Mouse (Mus musculus) midbrain, embryonic 16.5 days (tissue): ENCODE measurements at regions not wholly inside any gene's neighbourhood (a gene's known extent, or its start where the extent isn't known, plus 50 kb on each side); places are given as distances from the start of the nearest gene placed in this dataset.
A peak's percentile ranks its signal among the peaks of the same experiment; 100 is the strongest.

Source experiments
- ATAC-seq: fragments of 200-750 bp; cut with Nextera tagmentation; 2 replicates; pipeline ENCODE4 v1.8.0; 2017; ENCODE audit warnings: moderate TSS enrichment
- H3K27ac ChIP-seq: fragments of 300-500 bp; sonication (generic); 2 replicates; pipeline ENCODE4 v1.5.1; 2014; ENCODE audit warnings: mild to moderate bottlenecking, low read length, mixed read lengths
- H3K27me3 ChIP-seq: fragments of 300-500 bp; sonication (generic); 2 replicates; pipeline ENCODE4 v1.6.1; 2014; ENCODE audit warnings: low read depth, low read length, mixed read lengths; ENCODE audit not compliant: control insufficient read depth, insufficient read depth
- H3K36me3 ChIP-seq: fragments of 300-500 bp; sonication (generic); 2 replicates; pipeline ENCODE4 v1.6.1; 2014; ENCODE audit warnings: mild to moderate bottlenecking, low read length, moderate library complexity, mixed read lengths; ENCODE audit not compliant: control insufficient read depth, insufficient read depth
- H3K4me1 ChIP-seq: fragments of 300-500 bp; sonication (generic); 2 replicates; pipeline ENCODE4 v1.6.1; 2014; ENCODE audit warnings: mild to moderate bottlenecking, low read length, mixed read lengths; ENCODE audit not compliant: control insufficient read depth, insufficient read depth
- H3K4me2 ChIP-seq: fragments of 300-500 bp; sonication (generic); 2 replicates; pipeline ENCODE4 v1.6.1; 2014; ENCODE audit warnings: mild to moderate bottlenecking, low read length, mixed read lengths
- H3K4me3 ChIP-seq: fragments of 300-500 bp; sonication (generic); 2 replicates; pipeline ENCODE4 v1.5.1; 2014; ENCODE audit warnings: low read depth, mild to moderate bottlenecking, low read length, moderate library complexity, mixed read lengths
- H3K9ac ChIP-seq: fragments of 300-500 bp; sonication (generic); 2 replicates; pipeline ENCODE4 v1.6.1; 2014; ENCODE audit warnings: low read depth, low read length, mixed read lengths
- H3K9me3 ChIP-seq: fragments of 300-500 bp; sonication (generic); replicated peaks from 2 replicates; pipeline ENCODE4 v1.6.1; 2014; ENCODE audit warnings: mild to moderate bottlenecking, low read length, mixed read lengths; ENCODE audit not compliant: control insufficient read depth, poor library complexity, severe bottlenecking
- WGBS: fragments of 180-500 bp; shearing (Covaris S2); extraction: QIAGEN DNeasy Blood & Tissue Kit; methylation state at CpG from one replicate; pipeline ENCODE4 v1.1.7; 2014; 5-methylcytosine and 5-hydroxymethylcytosine counted together

- ATAC-seq: no peak
- WGBS: 89% methylated on average over 7 of the region's 7 CpGs
Observed at GRCm38 (mm10) chr15:93189266-93189855, 85.6 kb downstream of the Gxylt1 start.

GRCm38 (mm10) chr15:93176221-93176620 is 98.8 kb downstream of the Gxylt1 start:
- Histone ChIP-seq H3K4me3 (no peak overlapping the region), H3K4me2 (no peak overlapping the region), H3K4me1 (no peaks in the 10 kb centered on the region), H3K27me3 (no peaks in the 10 kb centered on the region), H3K9ac (no peak overlapping the region), H3K27ac (no peak overlapping the region), H3K9me3 (no peaks in the 10 kb centered on the region), H3K36me3 (no peaks in the 10 kb centered on the region)
- 78% methylated on average over 5 of the region's 5 CpGs for WGBS
- no peak for ATAC-seq

More at GRCm38 (mm10) chr15:93189266-93189855, 85.6 kb downstream of the Gxylt1 start:
- Histone ChIP-seq H3K27ac (no peak overlapping the region), H3K9ac (no peak overlapping the region), H3K4me1 (no peaks in the 10 kb centered on the region; the same call in 1 of the 2 replicates), H3K9me3 (no peaks in the 10 kb centered on the region; the same call in 1 of the 2 replicates), H3K27me3 (no peaks in the 10 kb centered on the region), H3K4me2 (no peak overlapping the region), H3K4me3 (no peak overlapping the region), H3K36me3 (no peaks in the 10 kb centered on the region)

- Histone ChIP-seq H3K27ac (no peak overlapping the region), H3K9ac (no peak overlapping the region), H3K36me3 (no peaks in the 10 kb centered on the region), H3K4me3 (no peak overlapping the region), H3K27me3 (no peaks in the 10 kb centered on the region), H3K4me2 (no peak overlapping the region), H3K4me1 (no peaks in the 10 kb centered on the region), H3K9me3 (no peaks in the 10 kb centered on the region)
- no peak for ATAC-seq
- WGBS: 84% methylated on average over 3 of the region's 3 CpGs
Observed at GRCm38 (mm10) chr15:93168784-93169183, 106.2 kb downstream of the Gxylt1 start.

- WGBS: 73% methylated on average over 9 of the region's 9 CpGs
- Histone ChIP-seq H3K27ac (no peak overlapping the region), H3K27me3 (no peaks in the 10 kb centered on the region), H3K4me2 (no peak overlapping the region), H3K4me1 (peaks cover 2% of the 10 kb centered on the region), H3K36me3 (no peaks in the 10 kb centered on the region), H3K4me3 (no peak overlapping the region), H3K9ac (no peak overlapping the region), H3K9me3 (no peaks in the 10 kb centered on the region)
- no peak for ATAC-seq
Observed at GRCm38 (mm10) chr15:93167451-93167850, 107.5 kb downstream of the Gxylt1 start.

GRCm38 (mm10) chr15:93161924-93162910 is 112.8 kb downstream of the Gxylt1 start:
- Histone ChIP-seq H3K4me1 (peaks cover 11% of the 10 kb centered on the region), H3K4me3 (no peak overlapping the region), H3K27me3 (no peaks in the 10 kb centered on the region), H3K36me3 (no peaks in the 10 kb centered on the region), H3K9ac (no peak overlapping the region), H3K9me3 (no peaks in the 10 kb centered on the region), H3K27ac (peak overlapping the region; percentile 74), H3K4me2 (peak overlapping the region; percentile 47)
- ATAC-seq: peak; percentile 80
- WGBS: 30% methylated on average over 25 of the region's 25 CpGs

- H3K4me1 ChIP-seq: peaks cover 11% of the 10 kb centered on the region
- H3K9me3 ChIP-seq: no peaks in the 10 kb centered on the region
- 0 out of 2 replicates have a peak, but pooled peaks have one; percentile 39 for ATAC-seq
- no peak overlapping the region for H3K9ac ChIP-seq
- H3K4me2 ChIP-seq: no peak overlapping the region
- 30% methylated on average over 7 of the region's 7 CpGs for WGBS
- no peaks in the 10 kb centered on the region for H3K36me3 ChIP-seq
- H3K4me3 ChIP-seq: no peak overlapping the region
- no peaks in the 10 kb centered on the region for H3K27me3 ChIP-seq
- H3K27ac ChIP-seq: peak overlapping the region; percentile 74
Observed at GRCm38 (mm10) chr15:93161329-93161728, 113.7 kb downstream of the Gxylt1 start.

GRCm38 (mm10) chr15:93155756-93156155 is 119.2 kb downstream of the Gxylt1 start:
- H3K4me1 ChIP-seq: peaks cover 6% of the 10 kb centered on the region
- no peak overlapping the region for H3K4me2 ChIP-seq
- H3K36me3 ChIP-seq: no peaks in the 10 kb centered on the region
- H3K9me3 ChIP-seq: no peaks in the 10 kb centered on the region
- no peak overlapping the region for H3K9ac ChIP-seq
- ATAC-seq: peak; percentile 66; the same call in 1 of the 2 replicates
- H3K27ac ChIP-seq: 0 out of 2 replicates have a peak overlapping the region, but pooled peaks have one; percentile 3
- 87% methylated on average over 3 of the region's 3 CpGs for WGBS
- no peaks in the 10 kb centered on the region for H3K27me3 ChIP-seq
- no peak overlapping the region for H3K4me3 ChIP-seq

GRCm38 (mm10) chr15:93154022-93154421 is 121.0 kb downstream of the Gxylt1 start:
- H3K27ac ChIP-seq: no peak overlapping the region
- ATAC-seq: no peak
- no peaks in the 10 kb centered on the region for H3K27me3 ChIP-seq
- H3K4me1 ChIP-seq: peaks cover 6% of the 10 kb centered on the region
- H3K9ac ChIP-seq: no peak overlapping the region
- 62% methylated on average over 4 of the region's 4 CpGs for WGBS
- no peaks in the 10 kb centered on the region for H3K36me3 ChIP-seq
- no peaks in the 10 kb centered on the region for H3K9me3 ChIP-seq
- H3K4me3 ChIP-seq: no peak overlapping the region
- no peak overlapping the region for H3K4me2 ChIP-seq

GRCm38 (mm10) chr15:93144899-93145298 is 130.1 kb downstream of the Gxylt1 start:
- no peaks in the 10 kb centered on the region for H3K27me3 ChIP-seq
- H3K27ac ChIP-seq: no peak overlapping the region
- no peaks in the 10 kb centered on the region for H3K4me1 ChIP-seq
- no peak overlapping the region for H3K4me2 ChIP-seq
- ATAC-seq: no peak
- H3K9ac ChIP-seq: no peak overlapping the region
- no peaks in the 10 kb centered on the region for H3K9me3 ChIP-seq
- H3K36me3 ChIP-seq: no peaks in the 10 kb centered on the region
- H3K4me3 ChIP-seq: no peak overlapping the region
- WGBS: 90% methylated on average over 9 of the region's 9 CpGs
